Mouse (Mus musculus) E14TG2a.4 (cell line): Measurements from ENCODE around the gene Snx32.

ENCODE experiments used
- CTCF ChIP-seq: conservative IDR thresholded peaks from 2 replicates; pipeline ENCODE4 v1.5.1; 2014; ENCODE audit warnings: low read length
- NANOG ChIP-seq: IDR thresholded peaks from 2 replicates; pipeline ENCODE4 v1.6.1; 2014; ENCODE audit warnings: borderline replicate concordance, low read length, mixed read lengths
- POU5F1 ChIP-seq: IDR thresholded peaks from 2 replicates; pipeline ENCODE4 v1.6.1; 2014; ENCODE audit warnings: low read length, borderline replicate concordance

DNA sequence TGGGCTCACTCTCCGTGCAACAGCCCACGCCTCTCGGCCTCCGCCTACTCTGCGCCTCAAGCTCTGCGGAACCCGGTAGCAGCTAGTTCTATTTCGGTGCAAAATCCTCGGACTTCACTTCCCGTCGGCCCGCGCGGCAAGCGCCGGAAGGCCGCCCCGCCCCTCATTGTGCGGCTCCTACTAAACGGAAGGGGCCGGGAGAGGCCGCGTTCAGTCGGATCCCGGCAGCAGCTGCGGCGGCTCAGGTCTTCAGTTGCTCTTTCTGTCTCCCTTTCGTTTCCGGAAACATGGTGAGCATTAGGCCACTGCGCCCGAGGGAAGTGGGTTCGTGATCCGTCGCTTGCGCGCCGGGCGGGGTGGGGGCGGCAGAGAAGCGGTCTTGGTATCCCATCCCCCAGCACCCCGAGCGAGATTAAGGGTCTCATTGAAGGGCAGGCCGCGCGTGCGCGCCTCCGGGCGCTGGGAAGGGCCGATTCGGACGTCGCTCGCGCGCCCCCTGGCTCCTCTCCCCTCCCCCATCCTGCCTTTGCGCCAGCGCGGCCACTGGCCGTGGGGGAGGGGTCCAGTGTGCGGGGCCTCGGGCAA, 19.9 kb downstream of the Snx32 start, which contains the start of gene Cfl1:
- TF ChIP-seq CTCF (no peak), POU5F1 (no peak), NANOG (no peak)
